Mouse (Mus musculus) heart, postnatal 10 days (tissue): ENCODE measurements at regions not wholly inside any gene's neighbourhood (a gene's known extent, or its start where the extent isn't known, plus 50 kb on each side); places are given as distances from the start of the nearest gene placed in this dataset.

Experiments
- DNase-seq, 2 experiments: peaks; one replicate each; pipeline ENCODE4 v3.0.0; 2021
- intact Hi-C: fragments of 180-260 bp; cut with DNase I; formaldehyde crosslinking; loops from one replicate; pipeline ENCODE4 v1.15.1; 2025

DNA sequence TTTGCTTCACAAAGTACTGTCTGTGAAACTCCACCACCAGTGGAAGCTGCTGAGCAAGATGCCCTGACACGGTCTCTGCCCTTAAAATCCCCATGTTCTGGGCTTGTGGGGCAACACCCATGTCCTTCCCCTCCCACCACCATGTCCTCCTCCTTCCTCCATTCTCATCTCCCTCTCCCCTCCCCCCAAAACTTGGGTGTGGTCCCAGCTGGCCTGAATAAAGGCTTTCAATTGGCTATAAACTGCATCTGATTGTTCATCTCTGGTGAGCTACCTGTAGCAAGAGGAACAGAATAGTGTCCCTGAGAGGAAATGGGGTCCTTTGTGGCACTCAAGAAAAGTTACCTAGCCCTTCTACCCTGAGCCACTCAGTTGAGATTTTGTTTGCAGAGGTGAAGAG lies 91.8 kb downstream of the Slc16a9 start:
- intact Hi-C loops, result no loop called here

DNA sequence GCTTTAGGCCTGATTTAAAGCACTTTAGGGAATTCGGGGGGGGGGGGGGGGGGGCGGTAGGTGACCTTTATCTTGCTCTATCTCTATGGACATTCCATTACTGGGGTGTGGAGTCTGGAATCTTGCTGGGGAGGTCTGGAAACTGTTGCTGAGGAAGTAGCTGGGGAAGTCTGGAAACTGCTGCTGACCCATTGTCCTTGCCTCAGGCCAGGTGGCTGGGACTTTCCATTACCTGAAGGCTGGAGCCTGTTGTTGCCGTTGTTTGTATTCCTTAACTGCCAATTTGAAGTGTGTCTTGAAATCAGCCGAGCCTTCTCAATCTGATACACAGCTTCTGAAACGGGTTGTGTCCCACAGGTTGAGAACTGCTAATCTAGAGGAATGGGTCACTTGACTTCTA lies 80.9 kb upstream of the Fam13c start:
- intact Hi-C loops, result no loop called here
- no peak for DNase-seq

More for the DNA sequence above, 91.8 kb downstream of the Slc16a9 start:
- DNase-seq, result no peak

DNA sequence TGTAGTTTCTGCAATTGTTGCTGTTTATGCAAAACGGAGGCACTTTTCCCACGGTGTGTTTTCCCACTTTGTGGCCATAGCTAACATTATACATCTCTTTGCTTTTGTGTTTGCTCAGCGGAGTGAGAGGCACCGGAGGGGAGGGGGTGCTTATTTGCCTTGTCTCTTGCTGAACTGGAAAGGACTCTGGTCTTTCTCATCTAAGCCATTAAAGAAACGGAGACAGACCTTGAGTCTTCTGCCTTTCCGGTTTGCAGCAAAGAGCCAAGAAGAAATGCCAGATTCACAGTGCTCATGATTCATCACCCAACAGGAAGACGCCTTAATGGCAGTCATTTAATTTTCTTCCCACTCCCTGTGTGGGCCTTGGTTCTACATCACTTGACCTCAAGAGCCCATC lies 80.4 kb upstream of the Fam13c start:
- intact Hi-C loops, result loop anchor here (5.0 kb wide), 1 partner anchor 452 kb away; no protein-coding TSS in a partner anchor
- no peak for DNase-seq

DNA sequence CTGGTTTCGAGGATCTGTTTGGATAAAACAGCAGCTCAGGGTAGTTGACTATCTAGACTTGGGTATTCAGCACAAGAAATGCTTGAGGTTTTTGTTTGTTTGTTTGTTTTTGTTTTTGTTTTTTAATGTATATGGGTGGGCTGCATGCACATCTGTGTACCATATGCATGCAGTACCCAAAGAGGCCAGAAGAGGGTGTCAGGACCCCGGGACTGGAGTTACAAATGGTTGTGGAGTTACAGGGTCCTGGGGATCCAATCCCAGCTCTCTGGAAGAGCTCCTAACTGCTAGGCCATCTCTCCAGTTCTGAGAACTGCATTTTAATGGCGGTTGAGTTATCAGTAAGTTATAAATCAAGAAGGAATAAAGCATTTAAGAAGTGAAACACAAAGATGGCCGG lies 77.2 kb upstream of the Fam13c start:
- DNase-seq, result no peak
- intact Hi-C loops, result loop anchor here (5.0 kb wide), 1 partner anchor 449 kb away; no protein-coding TSS in a partner anchor

DNA sequence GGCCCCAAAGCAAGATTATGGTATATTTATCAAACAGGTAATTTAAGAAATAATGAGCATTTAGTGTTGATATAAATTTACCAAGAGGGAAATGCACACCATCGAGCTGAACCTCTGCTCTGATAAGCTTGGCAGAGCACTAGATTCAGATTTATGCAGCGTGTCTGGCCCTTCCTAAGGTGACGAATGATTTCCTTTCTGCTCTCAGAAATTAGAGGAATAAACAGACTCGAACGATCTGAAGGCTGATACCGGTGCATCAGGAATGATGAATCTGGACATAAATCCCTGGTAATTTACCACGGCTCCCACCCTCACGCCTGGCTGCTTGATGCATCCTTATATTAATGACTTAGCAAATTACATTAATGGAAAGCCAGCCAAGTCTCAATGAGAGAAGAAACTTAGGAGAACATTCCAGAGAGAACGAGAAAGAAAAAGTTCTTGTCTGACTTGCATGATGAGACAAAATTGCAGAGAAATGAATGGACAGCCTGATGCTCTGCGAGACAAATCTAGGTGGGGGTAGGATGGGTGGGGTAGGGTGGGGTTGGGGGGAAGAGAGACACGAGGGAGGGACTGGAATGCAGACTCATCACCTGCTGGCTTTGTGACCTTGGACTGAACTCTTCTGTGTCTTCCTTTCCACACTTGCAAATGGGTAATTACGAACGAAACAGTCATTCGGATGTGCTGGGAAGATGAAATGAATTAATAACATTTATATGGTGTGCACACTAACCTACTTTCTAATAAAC lies 75.9 kb upstream of the Fam13c start:
- intact Hi-C loops, result loop anchor here (5.0 kb wide), 1 partner anchor 448 kb away; no protein-coding TSS in a partner anchor
- no peak for DNase-seq

DNA sequence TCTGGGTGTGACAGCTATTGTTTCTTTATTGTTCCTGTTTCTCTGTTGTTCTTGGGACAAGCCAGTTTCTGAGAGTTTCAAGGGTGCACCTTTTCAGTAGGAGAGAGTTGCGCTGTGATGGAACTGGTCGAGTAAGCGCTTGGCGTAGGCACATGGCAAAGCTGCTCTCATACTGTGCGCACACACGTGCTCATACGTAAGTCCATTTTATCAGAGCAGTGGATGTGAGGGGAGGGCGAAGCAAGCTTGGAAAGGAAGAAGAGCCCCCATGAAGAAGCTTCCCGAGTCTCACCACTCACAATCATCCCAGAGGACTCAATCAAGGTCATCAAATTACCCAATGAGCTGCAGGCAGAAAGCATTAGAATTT lies 75.3 kb upstream of the Fam13c start:
- no peak for DNase-seq
- intact Hi-C loops, result loop anchor here (5.0 kb wide), 3 partner anchors 447 to 852 kb away; no protein-coding TSS in a partner anchor

DNA sequence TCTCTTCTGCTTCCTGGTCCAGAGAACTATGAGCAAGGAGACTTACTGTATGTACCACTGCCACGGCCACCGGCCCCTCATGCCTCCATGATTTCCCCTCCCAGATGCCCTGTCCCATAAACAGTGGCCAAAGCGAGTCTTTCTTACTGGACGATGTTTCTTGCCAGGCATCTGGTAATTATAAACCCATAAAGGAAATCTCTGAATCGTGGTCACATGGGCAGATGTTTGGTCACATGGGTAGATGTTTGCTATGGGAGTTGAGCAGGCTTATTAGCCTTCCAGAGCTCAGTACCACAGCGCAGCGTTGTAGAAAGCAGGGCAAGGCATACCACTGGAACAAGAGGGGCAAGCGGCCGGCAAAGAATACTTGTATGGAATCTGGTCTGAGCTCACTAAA lies 74.8 kb upstream of the Fam13c start:
- DNase-seq, result no peak
- intact Hi-C loops, result loop anchor here (5.0 kb wide), 2 partner anchors 597 to 852 kb away; no protein-coding TSS in a partner anchor

DNA sequence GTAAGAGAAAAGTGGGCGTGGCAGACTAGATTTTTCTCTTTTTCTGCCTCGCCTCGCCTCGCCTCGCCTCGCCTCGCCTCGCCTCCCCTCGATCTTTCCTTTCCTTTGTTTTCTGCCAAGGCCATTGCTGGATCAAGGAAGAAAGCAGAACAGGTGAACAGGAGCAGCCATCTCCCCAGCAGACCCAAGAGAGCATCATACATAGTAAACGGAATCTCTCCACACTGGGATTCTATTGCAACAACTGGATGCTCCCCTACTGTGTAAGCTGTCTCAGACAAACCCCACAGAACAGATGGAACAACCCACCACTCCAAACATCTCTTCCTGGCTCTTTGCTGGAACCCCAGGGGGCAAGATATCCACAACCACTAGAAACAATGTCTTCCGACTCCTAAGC lies 72.4 kb upstream of the Fam13c start:
- no peak for DNase-seq
- intact Hi-C loops, result loop anchor here (2.0 to 5.0 kb wide), 4 partner anchors 139 to 849 kb away; no protein-coding TSS in a partner anchor

DNA sequence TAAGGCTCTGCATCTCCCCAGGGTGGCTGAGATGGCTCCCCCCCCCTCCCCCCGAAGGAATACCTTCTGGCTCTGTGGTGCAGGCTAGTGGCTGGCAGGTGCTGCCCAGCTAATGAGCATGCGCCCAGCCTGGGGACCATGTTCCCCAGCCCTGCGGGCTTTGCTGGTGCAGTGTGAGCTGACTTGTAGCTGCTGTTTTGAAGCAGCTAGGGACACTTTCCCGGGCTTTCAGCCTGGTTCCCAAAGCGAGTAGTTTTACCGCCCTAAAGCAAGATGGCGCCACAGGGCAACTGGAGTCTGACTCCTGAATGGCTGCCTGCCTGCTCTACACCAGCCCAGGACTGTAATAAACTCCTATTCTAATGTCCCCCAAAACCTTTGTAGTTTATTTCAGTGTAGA lies 71.6 kb upstream of the Fam13c start:
- DNase-seq, result peak; percentile 74 to 82
- intact Hi-C loops, result loop anchor here (1.0 to 5.0 kb wide), 5 partner anchors 138 to 849 kb away; no protein-coding TSS in a partner anchor

DNA sequence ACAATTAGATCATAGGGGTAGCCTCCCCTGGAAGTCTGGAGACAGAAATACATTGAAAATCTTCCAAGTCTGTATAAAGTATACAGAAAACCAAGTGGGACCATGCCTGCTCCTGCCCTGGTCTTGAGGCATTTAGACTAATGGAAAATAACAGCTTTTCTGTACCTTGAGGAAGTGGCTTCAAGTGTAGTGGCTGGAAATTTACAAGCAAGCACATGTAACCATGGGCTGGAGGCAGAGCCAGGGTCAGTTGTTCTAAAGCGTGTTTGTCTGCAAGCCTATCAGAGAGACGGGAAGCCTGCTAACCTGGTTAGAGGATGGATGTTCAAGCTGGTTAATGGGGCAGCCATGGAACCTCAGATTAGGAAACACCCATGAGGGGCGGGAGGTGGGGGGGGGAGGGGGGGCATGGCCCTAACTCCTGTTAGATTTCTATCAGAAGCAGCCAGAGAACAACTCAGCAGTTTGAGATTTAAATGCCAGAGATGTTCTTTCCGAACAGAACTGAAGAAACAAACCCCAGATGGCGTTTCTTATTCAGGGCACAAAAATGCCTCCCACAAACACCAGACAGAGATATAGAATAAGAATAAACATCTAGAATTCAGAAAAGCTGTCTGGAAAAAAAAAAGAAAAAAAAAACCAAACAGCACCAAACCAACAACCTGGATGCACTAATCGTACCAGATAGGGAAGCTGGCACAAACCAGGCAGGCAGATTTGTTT lies 67.7 kb upstream of the Fam13c start:
- no peak for DNase-seq
- intact Hi-C loops, result loop anchor here (5.0 kb wide), 1 partner anchor 70 kb away; the partner anchor contains the start of gene Fam13c

DNA sequence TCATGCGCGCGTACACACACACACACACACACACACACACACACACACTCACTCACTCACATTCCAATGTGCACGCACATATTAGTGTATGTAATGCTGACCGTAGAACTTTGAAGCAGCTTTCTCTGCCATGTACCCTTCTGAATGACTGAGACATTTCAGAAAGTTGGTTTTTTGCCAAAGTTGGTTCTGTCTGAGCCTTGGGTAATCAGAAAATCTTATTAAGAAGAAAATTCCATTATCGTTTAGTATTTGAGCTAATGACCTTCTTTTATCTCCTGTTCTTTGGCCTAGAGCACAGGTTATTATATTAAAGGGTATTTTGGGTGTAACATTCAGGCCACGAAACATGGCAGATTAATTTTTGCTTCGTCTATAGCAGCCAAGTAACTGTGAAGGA lies 67.1 kb upstream of the Fam13c start:
- no peak for DNase-seq
- intact Hi-C loops, result loop anchor here (5.0 kb wide), 1 partner anchor 69 kb away; the partner anchor contains the start of gene Fam13c

DNA sequence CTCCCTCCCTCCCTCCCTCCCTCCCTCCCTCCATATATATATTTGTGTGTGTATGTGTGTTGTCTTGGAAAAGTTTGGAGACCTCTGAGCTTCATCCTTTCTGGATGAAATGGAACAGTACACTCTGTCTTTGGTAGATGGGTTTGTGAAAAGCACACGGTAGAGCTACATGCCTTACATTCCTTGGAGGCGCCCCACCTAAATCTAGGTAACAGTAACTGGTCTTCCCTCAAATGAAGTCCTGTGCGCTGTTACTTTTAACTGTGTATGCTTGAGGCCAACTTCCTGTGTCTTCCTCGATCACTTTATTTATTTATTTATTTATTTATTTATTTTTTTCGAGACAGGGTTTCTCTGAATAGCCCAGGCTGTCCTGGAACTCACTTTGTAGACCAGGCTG lies 66.4 kb upstream of the Fam13c start:
- intact Hi-C loops, result loop anchor here (5.0 kb wide), 1 partner anchor 68 kb away; the partner anchor contains the start of gene Fam13c
- no peak for DNase-seq

DNA sequence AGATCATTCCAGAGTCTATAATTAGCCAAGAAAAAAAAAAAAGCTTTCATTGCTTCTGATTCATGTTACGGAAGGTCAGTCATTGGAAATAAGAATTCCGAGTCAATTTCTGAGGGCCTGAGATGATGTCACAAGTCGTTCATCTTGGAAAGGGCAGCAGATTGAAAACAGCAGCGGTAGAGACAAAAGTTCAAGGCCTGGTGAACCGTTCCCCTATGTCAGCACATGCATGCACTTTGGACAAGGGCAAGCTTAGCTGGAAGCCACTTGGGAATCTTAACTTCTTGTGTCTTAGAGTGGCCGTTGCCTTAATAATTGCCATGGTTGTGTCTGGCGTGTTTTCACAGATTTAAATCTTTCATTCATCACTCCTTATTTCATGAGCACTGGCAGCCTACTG lies 65.6 kb upstream of the Fam13c start:
- DNase-seq, result no peak
- intact Hi-C loops, result loop anchor here (5.0 kb wide), 1 partner anchor 68 kb away; the partner anchor contains the start of gene Fam13c

DNA sequence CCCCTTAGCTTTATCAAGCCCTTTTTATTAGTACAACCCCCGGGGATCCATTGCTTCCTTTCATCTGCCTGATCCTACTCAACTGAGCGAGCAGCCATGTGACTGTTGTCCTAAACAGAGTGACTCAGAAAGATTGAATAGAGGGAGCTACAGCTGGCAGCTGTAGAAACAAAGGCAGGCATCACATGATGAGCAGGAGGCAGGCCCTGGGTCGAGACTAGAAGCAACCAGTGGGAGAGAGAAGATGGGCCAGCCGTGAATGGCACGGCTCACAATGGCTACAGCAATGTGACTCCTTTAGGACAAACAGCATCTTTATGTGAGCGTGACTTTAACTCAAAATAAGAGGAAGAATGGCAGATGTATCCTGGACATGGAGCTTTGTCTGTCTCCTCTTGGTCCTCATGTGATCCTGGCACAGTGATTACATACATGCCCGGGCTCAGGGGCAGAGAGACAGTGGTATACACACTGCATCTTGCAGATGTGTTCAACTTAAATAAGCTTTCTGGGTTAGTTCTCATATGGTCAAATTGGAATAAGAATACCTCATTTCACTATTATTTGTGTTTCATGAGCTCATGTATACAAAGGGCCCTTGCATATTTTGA lies 60.1 kb upstream of the Fam13c start:
- DNase-seq, result no peak
- intact Hi-C loops, result no loop called here

DNA sequence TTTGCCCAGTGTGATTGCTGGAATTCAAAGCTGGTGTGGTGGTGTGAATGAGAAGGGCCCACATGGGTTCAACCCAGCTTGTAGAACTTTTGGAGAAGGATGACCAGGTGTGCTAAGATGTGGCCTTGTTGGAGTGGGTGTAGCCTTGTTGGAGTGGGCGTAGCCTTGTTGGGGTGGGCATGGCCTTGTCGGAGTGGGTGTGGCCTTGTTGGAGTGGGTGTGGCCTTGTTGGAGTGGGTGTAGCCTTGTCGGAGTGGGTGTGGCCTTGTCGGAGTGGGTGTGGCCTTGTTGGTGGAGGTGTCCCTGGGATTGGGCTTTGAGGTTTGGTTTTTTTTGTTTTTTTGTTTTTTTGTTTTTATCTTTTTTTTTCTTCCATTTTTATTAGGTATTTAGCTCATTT lies 55.6 kb upstream of the Fam13c start:
- DNase-seq, result no peak
- intact Hi-C loops, result no loop called here

DNA sequence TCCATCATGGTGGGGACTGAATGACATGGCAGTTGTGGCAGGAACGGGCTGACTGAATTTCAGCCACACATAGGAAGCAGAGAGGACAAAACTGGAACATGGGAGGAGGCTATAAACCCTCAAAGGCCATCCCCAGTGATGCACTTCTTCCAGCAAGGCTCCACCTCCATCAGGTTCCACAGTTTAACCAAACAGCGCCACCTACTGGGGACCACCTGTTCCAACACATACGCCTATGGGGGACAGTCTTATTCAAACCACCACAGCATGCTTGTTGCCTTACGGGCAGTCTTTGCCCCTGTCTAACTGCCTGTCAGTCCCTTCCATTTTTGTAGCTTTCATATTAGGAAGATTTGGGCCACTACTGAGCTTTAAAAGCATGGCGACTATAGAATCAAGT lies 52.6 kb upstream of the Fam13c start:
- DNase-seq, result no peak
- intact Hi-C loops, result no loop called here
